Mouse (Mus musculus) lung, adult 2 months (tissue): ENCODE results near the gene Pear1.

ENCODE experiments used
- CTCF ChIP-seq: fragments of 200-500 bp; IDR thresholded peaks from 2 replicates; pipeline ENCODE4 v1.5.1; 2011; ENCODE audit warnings: mild to moderate bottlenecking, low read length, control low read depth; ENCODE audit not compliant: insufficient read depth
- POLR2A ChIP-seq: fragments of 200-500 bp; IDR thresholded peaks from 2 replicates; pipeline ENCODE4 v1.6.1; 2011; ENCODE audit warnings: low read depth, mild to moderate bottlenecking, control low read depth, low read length, borderline replicate concordance; ENCODE audit errors: extremely low read depth

DNA sequence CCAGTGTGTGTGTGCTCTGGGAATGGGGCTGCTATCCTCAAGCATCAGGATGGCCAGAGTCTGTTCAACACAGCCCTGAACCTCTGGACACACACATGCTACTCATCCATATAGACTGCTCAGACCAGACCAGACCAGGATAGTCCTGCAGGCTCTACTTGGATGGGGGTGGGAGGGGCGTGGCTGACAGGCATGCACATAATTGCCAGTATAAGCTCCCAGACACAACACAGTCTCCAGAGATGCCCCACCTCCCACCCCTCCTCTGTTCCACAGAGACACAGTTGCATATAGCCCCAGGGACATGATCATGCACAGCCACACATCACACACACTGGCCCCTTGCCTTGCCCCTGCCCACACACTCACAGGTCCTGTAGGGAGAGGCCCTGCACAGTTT, 34.9 kb downstream of the Pear1 start:
- TF ChIP-seq CTCF, result no peak
- no peak for TF ChIP-seq POLR2A
